Mouse (Mus musculus): Measurements from ENCODE around the gene Mical2. TPM values are rescaled to one million over a fixed set of nuclear protein-coding genes. Genes with fewer than 3 reads are reported as not detected.

Mical2 gene
- polyA plus RNA-seq, 2 experiments, result 5.0 to 7.5 TPM

GRCm38 (mm10) chr7:112313670-112314069 lies 88.0 kb downstream of the Mical2 start:
- H3K27ac ChIP-seq (replicated peaks; ENCODE audit: low read depth, low read length), result no peak overlapping the region
- no peak overlapping the region for H3K9ac ChIP-seq (ENCODE audit: low read depth, low read length, severe bottlenecking)
- no peak overlapping the region for H3K4me3 ChIP-seq (replicated peaks; ENCODE audit: low read length)
- H3K4me2 ChIP-seq (replicated peaks; ENCODE audit: low read depth, low read length, severe bottlenecking), result no peak overlapping the region
- H3K27me3 ChIP-seq (ENCODE audit: control insufficient read depth, insufficient read depth, low read length), result no peaks in the 10 kb centered on the region
- peak; percentile 67 for ATAC-seq (ENCODE audit: low FRiP score, low read depth)
- 0 out of 2 replicates have a peak, but pooled peaks cover 8% of the 10 kb centered on the region for H3K4me1 ChIP-seq (ENCODE audit: control insufficient read depth, insufficient read depth, low read length)
- TF ChIP-seq POLR2A (IDR thresholded peaks at IDR 0.05; ENCODE audit: borderline replicate concordance, extremely low read depth, insufficient read depth, insufficient read length), result no peak
- H3K9me3 ChIP-seq (ENCODE audit: control insufficient read depth, low read length), result no peaks in the 10 kb centered on the region
- 27% methylated on average over 5 of the region's 5 CpGs for WGBS
- no peaks in the 10 kb centered on the region for H3K36me3 ChIP-seq (ENCODE audit: control insufficient read depth, insufficient read depth, low read length)
- peak; percentile 44 for DNase-seq (ENCODE audit: low spot score)

GRCm38 (mm10) chr7:112316239-112316638 lies 90.6 kb downstream of the Mical2 start:
- H3K27me3 ChIP-seq (ENCODE audit: control insufficient read depth, insufficient read depth, low read length), result no peaks in the 10 kb centered on the region
- no peak for TF ChIP-seq POLR2A (IDR thresholded peaks at IDR 0.05; ENCODE audit: borderline replicate concordance, extremely low read depth, insufficient read depth, insufficient read length)
- 78% methylated on average over 1 of the region's 1 CpGs for WGBS
- no peak overlapping the region for H3K9ac ChIP-seq (ENCODE audit: low read depth, low read length, severe bottlenecking)
- no peak for DNase-seq (ENCODE audit: low spot score)
- H3K4me1 ChIP-seq (ENCODE audit: control insufficient read depth, insufficient read depth, low read length), result peaks cover 21% of the 10 kb centered on the region
- no peaks in the 10 kb centered on the region for H3K9me3 ChIP-seq (ENCODE audit: control insufficient read depth, low read length)
- no peak for ATAC-seq (ENCODE audit: low FRiP score, low read depth)
- H3K4me2 ChIP-seq (replicated peaks; ENCODE audit: low read depth, low read length, severe bottlenecking), result no peak overlapping the region
- no peak overlapping the region for H3K27ac ChIP-seq (replicated peaks; ENCODE audit: low read depth, low read length)
- H3K36me3 ChIP-seq (ENCODE audit: control insufficient read depth, insufficient read depth, low read length), result no peaks in the 10 kb centered on the region
- H3K4me3 ChIP-seq (replicated peaks; ENCODE audit: low read length), result no peak overlapping the region

GRCm38 (mm10) chr7:112317491-112317890 lies 91.8 kb downstream of the Mical2 start:
- peaks cover 24% of the 10 kb centered on the region for H3K4me1 ChIP-seq (ENCODE audit: control insufficient read depth, insufficient read depth, low read length)
- DNase-seq (ENCODE audit: low spot score), result no peak
- H3K4me3 ChIP-seq (replicated peaks; ENCODE audit: low read length), result no peak overlapping the region
- no peaks in the 10 kb centered on the region for H3K36me3 ChIP-seq (ENCODE audit: control insufficient read depth, insufficient read depth, low read length)
- no peaks in the 10 kb centered on the region for H3K9me3 ChIP-seq (ENCODE audit: control insufficient read depth, low read length)
- H3K4me2 ChIP-seq (replicated peaks; ENCODE audit: low read depth, low read length, severe bottlenecking), result no peak overlapping the region
- H3K9ac ChIP-seq (ENCODE audit: low read depth, low read length, severe bottlenecking), result no peak overlapping the region
- ATAC-seq (ENCODE audit: low FRiP score, low read depth), result no peak
- H3K27ac ChIP-seq (replicated peaks; ENCODE audit: low read depth, low read length), result no peak overlapping the region
- TF ChIP-seq POLR2A (IDR thresholded peaks at IDR 0.05; ENCODE audit: borderline replicate concordance, extremely low read depth, insufficient read depth, insufficient read length), result no peak
- 61% methylated on average over 5 of the region's 5 CpGs for WGBS
- H3K27me3 ChIP-seq (ENCODE audit: control insufficient read depth, insufficient read depth, low read length), result no peaks in the 10 kb centered on the region

GRCm38 (mm10) chr7:112318306-112318705 lies 92.7 kb downstream of the Mical2 start:
- no peaks in the 10 kb centered on the region for H3K27me3 ChIP-seq (ENCODE audit: control insufficient read depth, insufficient read depth, low read length)
- H3K9me3 ChIP-seq (ENCODE audit: control insufficient read depth, low read length), result no peaks in the 10 kb centered on the region
- no peak overlapping the region for H3K27ac ChIP-seq (replicated peaks; ENCODE audit: low read depth, low read length)
- H3K4me3 ChIP-seq (replicated peaks; ENCODE audit: low read length), result no peak overlapping the region
- no peak for ATAC-seq (ENCODE audit: low FRiP score, low read depth)
- H3K9ac ChIP-seq (ENCODE audit: low read depth, low read length, severe bottlenecking), result no peak overlapping the region
- WGBS, result 96% methylated on average over 11 of the region's 11 CpGs
- H3K4me2 ChIP-seq (replicated peaks; ENCODE audit: low read depth, low read length, severe bottlenecking), result no peak overlapping the region
- no peak for DNase-seq (ENCODE audit: low spot score)
- peaks cover 22% of the 10 kb centered on the region for H3K4me1 ChIP-seq (ENCODE audit: control insufficient read depth, insufficient read depth, low read length)
- no peaks in the 10 kb centered on the region for H3K36me3 ChIP-seq (ENCODE audit: control insufficient read depth, insufficient read depth, low read length)
- no peak for TF ChIP-seq POLR2A (IDR thresholded peaks at IDR 0.05; ENCODE audit: borderline replicate concordance, extremely low read depth, insufficient read depth, insufficient read length)

GRCm38 (mm10) chr7:112319419-112319818 lies 93.8 kb downstream of the Mical2 start:
- Histone ChIP-seq H3K4me3 (replicated peaks; ENCODE audit: low read length) (no peak overlapping the region), H3K36me3 (ENCODE audit: control insufficient read depth, insufficient read depth, low read length) (no peaks in the 10 kb centered on the region), H3K9me3 (ENCODE audit: control insufficient read depth, low read length) (no peaks in the 10 kb centered on the region), H3K9ac (ENCODE audit: low read depth, low read length, severe bottlenecking) (no peak overlapping the region), H3K27ac (replicated peaks; ENCODE audit: low read depth, low read length) (no peak overlapping the region), H3K4me2 (replicated peaks; ENCODE audit: low read depth, low read length, severe bottlenecking) (no peak overlapping the region), H3K27me3 (ENCODE audit: control insufficient read depth, insufficient read depth, low read length) (no peaks in the 10 kb centered on the region), H3K4me1 (ENCODE audit: control insufficient read depth, insufficient read depth, low read length) (peaks cover 16% of the 10 kb centered on the region)
- WGBS, result 9% methylated on average over 4 of the region's 4 CpGs
- ATAC-seq (ENCODE audit: low FRiP score, low read depth), result no peak
- DNase-seq (ENCODE audit: low spot score), result peak; percentile 57
- no peak for TF ChIP-seq POLR2A (IDR thresholded peaks at IDR 0.05; ENCODE audit: borderline replicate concordance, extremely low read depth, insufficient read depth, insufficient read length)

Data from limb, embryonic 14.5 days (tissue).